Mouse (Mus musculus): Measurements from ENCODE around the gene Gm28048.

- TF ChIP-seq CTCF (IDR thresholded peaks at IDR 0.05; ENCODE audit: insufficient read depth, low read length) = no peak
- TF ChIP-seq POLR2A (IDR thresholded peaks at IDR 0.05; ENCODE audit: borderline replicate concordance, extremely low read depth, low read depth, low read length) = no peak
Observed at GRCm38 (mm10) chr11:22850077-22850476, 131.8 kb downstream of the Gm28048 start.

Data from lung, adult 2 months (tissue).